Mouse (Mus musculus) forebrain, embryonic 14.5 days (tissue): ENCODE measurements around the gene Acnat1. TPM values are rescaled to one million over a fixed set of nuclear protein-coding genes. Genes with fewer than 3 reads are reported as not detected.
"Not testable (repeated sequence)": the region's sequence is repeated elsewhere in the genome, so short reads cannot be mapped to it uniquely, and the experiment has no call there.

Experiments
- ATAC-seq: fragments of 200-750 bp; cut with Nextera tagmentation; 2 replicates; pipeline ENCODE4 v1.8.0; 2017; ENCODE audit warnings: mild to moderate bottlenecking, moderate library complexity
- DNase-seq: peaks from one replicate; pipeline ENCODE4 v3.0.0-alpha.2; 2015; ENCODE audit warnings: low spot score
- H3K27ac ChIP-seq: fragments of 300-500 bp; sonication (generic); 2 replicates; pipeline ENCODE4 v1.5.1; 2014; ENCODE audit warnings: low read depth, mild to moderate bottlenecking, control low read depth, low read length, moderate library complexity
- H3K27me3 ChIP-seq: fragments of 300-500 bp; sonication (generic); replicated peaks from 2 replicates; pipeline ENCODE4 v1.6.1; 2014; ENCODE audit warnings: low read length, control low read depth, mixed read lengths; ENCODE audit not compliant: control insufficient read depth, insufficient read depth
- H3K36me3 ChIP-seq: fragments of 300-500 bp; sonication (generic); 2 replicates; pipeline ENCODE4 v1.6.1; 2014; ENCODE audit warnings: low read length, control low read depth; ENCODE audit not compliant: control insufficient read depth, insufficient read depth
- H3K4me1 ChIP-seq: fragments of 300-500 bp; sonication (generic); 2 replicates; pipeline ENCODE4 v1.6.1; 2014; ENCODE audit warnings: antibody characterized with exemption, low read length, control low read depth; ENCODE audit not compliant: control insufficient read depth, insufficient read depth
- H3K4me2 ChIP-seq: fragments of 300-500 bp; sonication (generic); 2 replicates; pipeline ENCODE4 v1.6.1; 2014; ENCODE audit warnings: mild to moderate bottlenecking, control low read depth, low read length
- H3K4me3 ChIP-seq: fragments of 300-500 bp; sonication (generic); 2 replicates; pipeline ENCODE4 v1.5.1; 2014; ENCODE audit warnings: low read depth, low read length, control low read depth
- H3K9ac ChIP-seq: fragments of 300-500 bp; sonication (generic); 2 replicates; pipeline ENCODE4 v1.6.1; 2014; ENCODE audit warnings: mild to moderate bottlenecking, low read length, control low read depth, moderate library complexity
- H3K9me3 ChIP-seq: fragments of 300-500 bp; sonication (generic); replicated peaks from 2 replicates; pipeline ENCODE4 v1.6.1; 2016; ENCODE audit warnings: low read length, control low read depth, mixed read lengths; ENCODE audit not compliant: control insufficient read depth
- WGBS: fragments of 180-500 bp; shearing (Covaris S2); extraction: QIAGEN DNeasy Blood & Tissue Kit; methylation state at CpG from one replicate; pipeline ENCODE4 v1.1.7; 2014; 5-methylcytosine and 5-hydroxymethylcytosine counted together
- polyA plus RNA-seq: library from polyadenylated mRNA; unstranded; fragments of >200 nt; fragmentation: Nextera tagmentation; extraction: Ambion mirVana; gene quantifications from 2 replicates; pipeline ENCODE4 v1.2.1, GENCODE M21; 2014

Gene Acnat1
- polyA plus RNA-seq, 1 experiment from 2014 or later: not detected

- WGBS: 83% methylated on average over 2 of the region's 2 CpGs
Observed at GRCm38 (mm10) chr4:49410151-49410550, 63.6 kb downstream of the Acnat1 start.

GRCm38 (mm10) chr4:49407957-49408356, 65.8 kb downstream of the Acnat1 start, which contains the start of gene Acnat2:
Gene Acnat2, minus strand, starts transcription at chr4:49408151.
- H3K27ac ChIP-seq, H3K9me3 ChIP-seq, H3K9ac ChIP-seq, H3K4me2 ChIP-seq, H3K27me3 ChIP-seq, H3K4me1 ChIP-seq, H3K4me3 ChIP-seq, ATAC-seq, H3K36me3 ChIP-seq, DNase-seq: not testable (repeated sequence)
- WGBS: 89% methylated on average over 5 of the region's 5 CpGs

More at GRCm38 (mm10) chr4:49410151-49410550, 63.6 kb downstream of the Acnat1 start:
- H3K9me3 ChIP-seq, H3K27ac ChIP-seq, H3K36me3 ChIP-seq, H3K4me1 ChIP-seq, H3K4me3 ChIP-seq, H3K4me2 ChIP-seq, H3K9ac ChIP-seq, DNase-seq, ATAC-seq, H3K27me3 ChIP-seq: not testable (repeated sequence)

Other genes with a start within 250 kb of the Acnat1 start
- not detected in 2 replicates for gene Acnat2, start 65.8 kb downstream of the Acnat1 start, polyA plus RNA-seq
- not detected in 2 replicates for gene Baat, start 32.6 kb upstream of the Acnat1 start, polyA plus RNA-seq
- gene Mrpl50, start 47.2 kb upstream of the Acnat1 start, polyA plus RNA-seq: 81.0 and 91.9 TPM in 2 replicates
- 14.4 and 18.3 TPM in 2 replicates for gene Zfp189, start 47.3 kb upstream of the Acnat1 start, polyA plus RNA-seq
- gene Aldob, start 75.6 kb upstream of the Acnat1 start, polyA plus RNA-seq: 0.15 and 0.27 TPM in 2 replicates
- 53.6 and 61.1 TPM in 2 replicates for gene Tmem246, start 124.0 kb upstream of the Acnat1 start, polyA plus RNA-seq
- gene Rnf20, start 158.1 kb upstream of the Acnat1 start, polyA plus RNA-seq: 63.0 and 71.9 TPM in 2 replicates
- gene Ppp3r2, start 208.1 kb upstream of the Acnat1 start, polyA plus RNA-seq: 0.09 and 0.16 TPM in 2 replicates